Mouse (Mus musculus) cerebellum, postnatal 25 days (tissue): Measurements from ENCODE around the gene Ints12.

Source experiments
- DNase-seq, 2 experiments: peaks; one replicate each; pipeline ENCODE4 v3.0.0; 2021; ENCODE audit warnings: mixed read lengths in 2 of 2

Gene Ints12

DNA sequence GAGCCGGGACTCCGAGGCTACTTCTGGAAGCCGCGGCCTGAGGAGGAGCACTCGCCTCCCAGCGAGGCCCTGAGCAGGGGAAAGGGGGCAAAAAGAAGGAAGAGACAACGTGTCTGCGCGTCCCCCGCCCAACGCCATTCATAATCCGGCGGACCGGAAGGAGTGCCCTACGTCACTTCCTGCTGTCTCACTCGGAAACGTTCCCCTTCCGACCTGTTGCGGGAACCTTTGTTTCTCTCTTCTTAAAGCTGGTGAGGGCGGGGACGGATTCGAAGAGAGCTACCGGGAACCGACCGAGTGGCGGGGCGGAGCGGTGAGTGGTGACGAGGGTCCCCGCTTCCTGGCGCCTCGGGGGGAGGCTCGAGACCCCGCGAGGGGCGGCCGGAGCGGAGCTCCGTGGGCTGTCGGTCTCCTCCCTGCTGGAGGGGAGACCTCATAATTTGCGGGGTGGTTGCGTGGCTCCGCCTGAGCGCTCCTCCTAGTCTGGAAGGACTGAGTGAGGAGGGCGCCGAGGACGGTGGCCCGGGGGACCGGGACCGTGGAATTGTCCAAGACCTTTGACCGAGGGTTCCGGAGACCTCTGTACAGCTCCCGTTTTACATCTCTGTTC, at the start of gene Ints12, which contains the start of gene Gstcd:
Gene Ints12 (plus strand): TSS at position 177 of the 610 bp plus-strand sequence.
Gene Gstcd (minus strand): TSS at position 370 of the 610 bp plus-strand sequence.
- peak; percentile 94 for DNase-seq

DNA sequence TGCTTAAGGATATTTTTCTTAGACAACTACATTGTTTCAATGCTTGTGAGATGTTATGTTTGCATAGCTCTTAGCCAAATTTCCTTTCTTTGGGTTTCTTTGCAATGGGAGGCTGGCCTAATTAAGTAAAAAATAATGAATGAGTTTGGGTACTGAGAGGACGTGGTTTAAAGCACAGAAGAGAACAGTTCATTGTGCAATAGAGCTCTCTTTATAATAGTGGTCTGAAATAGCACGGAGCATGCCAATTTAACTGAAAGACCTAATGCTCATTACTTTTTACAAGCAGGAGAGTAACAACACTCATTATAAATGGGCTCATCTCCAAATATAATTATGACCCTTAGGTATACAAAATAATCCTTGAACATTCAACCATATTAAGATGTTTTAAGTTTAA, 39.6 kb upstream of the Ints12 start:
- no peak for DNase-seq

DNA sequence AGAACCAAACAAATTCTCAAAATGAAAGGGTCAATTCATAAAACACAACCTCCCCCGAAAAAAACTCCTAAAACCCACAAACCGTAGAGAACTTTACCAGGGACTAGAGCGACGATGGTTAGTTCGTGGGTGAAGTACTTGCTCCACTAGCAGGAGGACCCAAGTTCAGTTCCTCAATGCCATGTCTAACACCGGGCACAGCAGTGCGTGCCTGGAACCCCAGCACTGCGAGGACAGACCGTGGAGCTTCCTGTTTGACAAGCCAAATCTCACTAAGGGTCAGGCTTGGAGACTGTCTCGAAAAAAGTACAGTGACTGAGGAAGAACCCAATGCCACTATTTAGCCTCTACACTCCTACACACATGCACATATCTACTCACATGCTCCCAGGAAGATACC, 16.1 kb upstream of the Ints12 start:
- DNase-seq = no peak

DNA sequence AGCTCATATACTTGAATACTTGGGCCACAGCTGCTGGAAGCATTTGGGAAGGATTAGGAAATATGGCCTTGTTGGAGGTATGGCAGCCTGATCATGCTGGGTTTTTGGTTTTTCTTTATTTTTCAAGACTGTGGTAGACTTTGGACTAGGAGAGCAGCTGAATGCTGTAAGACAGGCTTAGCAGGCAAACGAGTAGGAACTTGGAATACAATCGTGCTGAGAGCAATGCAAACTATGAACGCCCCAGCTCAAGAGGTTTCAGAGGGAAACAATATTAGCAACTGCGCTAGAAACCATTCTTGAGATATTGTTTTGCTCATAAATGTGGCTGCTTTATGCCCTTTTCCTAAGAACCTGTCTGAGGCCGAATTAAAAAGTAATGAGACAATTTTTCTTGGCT, 8.9 kb upstream of the Ints12 start:
- no peak for DNase-seq

DNA sequence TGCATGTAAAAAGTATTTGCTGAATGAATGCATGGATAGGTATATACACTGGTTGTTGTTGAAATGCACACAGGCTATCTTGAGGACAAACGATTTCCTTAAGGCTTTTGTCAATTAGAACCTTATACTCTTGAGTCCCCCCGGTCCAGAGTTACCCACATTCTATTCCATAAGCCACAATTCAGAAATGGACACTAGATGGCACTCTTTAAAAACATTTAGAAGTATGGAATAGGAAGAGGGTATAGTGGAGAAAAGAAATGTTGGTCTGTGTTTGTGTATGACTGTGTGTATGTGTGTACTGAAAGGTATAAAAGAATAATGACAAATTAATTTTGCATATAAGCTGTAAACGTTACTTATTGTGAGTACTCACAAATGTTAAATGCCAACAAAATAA, 5.8 kb upstream of the Ints12 start:
- no peak for DNase-seq

DNA sequence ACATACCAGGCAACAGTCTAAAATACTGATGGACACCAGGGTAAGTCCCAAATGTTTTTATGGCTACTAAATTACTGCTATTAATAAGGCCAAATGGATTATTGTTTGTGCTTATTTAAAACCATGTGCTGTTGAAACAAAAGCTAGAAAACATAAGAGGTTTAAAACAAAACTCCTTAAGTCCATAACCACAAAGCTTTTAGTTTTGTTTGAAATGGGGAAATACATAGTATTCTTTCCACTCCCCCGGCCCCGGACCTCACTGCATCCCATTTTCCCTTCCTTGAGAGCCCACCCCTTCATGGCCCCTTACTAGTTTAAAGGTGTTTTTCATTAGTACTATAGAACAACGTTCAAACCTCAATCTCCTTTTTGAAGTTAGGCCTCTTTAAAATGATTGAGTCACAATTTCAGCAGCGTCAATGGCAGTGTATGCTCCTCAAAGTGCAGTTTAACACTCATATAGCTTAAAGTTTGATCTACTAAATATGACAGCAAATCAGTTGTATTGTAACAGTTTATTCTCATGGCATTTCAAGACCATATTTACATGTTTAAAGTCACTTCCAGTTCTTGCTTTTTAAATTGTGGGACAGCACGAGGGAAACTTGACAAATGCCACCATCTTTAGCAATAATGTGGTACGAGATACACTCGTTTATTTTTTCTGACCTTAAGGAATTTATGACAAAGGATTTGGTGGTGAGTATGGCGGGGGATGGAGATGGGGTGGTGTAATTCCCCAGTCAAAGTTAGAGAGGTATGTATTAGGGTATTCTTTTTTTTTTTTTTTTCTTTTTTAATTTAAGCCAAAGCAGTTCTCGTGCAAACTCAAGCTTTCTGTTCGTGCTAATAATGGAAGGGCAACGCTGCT, 1.2 kb upstream of the Ints12 start:
- DNase-seq = no peak

DNA sequence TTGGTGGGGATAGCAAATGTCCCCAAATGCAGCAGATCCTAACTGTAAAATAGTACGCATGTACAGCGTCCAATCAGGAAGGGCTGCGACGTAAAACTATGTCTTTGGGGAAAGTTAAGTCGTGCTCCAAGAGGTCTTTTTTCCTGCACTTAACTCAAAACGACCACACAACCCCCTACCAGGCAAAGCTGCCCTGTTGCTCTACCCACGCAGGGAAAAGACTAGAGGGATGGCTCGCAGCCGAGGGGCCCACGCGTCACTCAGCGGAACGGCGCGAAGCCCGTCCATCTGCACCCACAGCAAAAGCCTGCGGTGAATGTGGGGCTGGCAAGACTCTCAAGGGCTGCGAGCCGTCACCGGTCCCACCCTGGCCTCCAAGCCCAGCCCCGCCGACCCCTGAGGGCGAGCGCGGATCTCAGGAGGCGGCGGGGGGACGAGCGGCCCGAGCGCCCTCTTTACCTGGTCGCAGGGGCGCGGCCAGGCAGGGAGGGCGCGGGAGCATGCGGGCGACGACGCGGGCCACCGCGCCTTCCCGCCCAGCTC, 448 bp upstream of the Ints12 start:
- no peak for DNase-seq

DNA sequence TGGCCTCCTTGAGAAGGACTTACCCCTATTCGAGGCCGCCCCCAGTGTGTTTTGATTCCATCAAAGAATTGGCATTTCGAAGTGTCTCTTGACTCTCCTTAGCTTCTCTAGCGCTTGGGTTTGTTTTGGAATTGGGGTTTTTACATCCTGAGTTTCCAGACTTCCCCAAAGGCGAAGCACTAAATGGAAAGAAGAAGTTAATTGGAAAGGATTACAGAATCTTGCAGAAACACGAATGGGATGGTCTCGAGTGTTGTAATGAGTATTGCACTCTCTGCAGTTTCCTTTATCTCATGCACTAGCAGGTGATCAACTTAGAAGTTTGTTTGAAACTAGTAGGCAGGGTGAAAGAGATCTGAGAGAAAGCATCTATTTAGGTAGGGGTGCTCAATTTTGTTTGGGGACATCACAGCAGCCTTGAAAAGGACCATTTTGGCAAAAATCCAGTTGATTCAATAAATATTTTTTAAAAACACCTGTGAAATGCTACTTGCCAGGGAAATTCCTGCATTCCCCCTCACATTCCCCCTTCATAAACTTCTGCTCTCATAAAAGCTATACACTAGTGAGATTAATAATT, 724 bp downstream of the Ints12 start:
- DNase-seq = no peak

DNA sequence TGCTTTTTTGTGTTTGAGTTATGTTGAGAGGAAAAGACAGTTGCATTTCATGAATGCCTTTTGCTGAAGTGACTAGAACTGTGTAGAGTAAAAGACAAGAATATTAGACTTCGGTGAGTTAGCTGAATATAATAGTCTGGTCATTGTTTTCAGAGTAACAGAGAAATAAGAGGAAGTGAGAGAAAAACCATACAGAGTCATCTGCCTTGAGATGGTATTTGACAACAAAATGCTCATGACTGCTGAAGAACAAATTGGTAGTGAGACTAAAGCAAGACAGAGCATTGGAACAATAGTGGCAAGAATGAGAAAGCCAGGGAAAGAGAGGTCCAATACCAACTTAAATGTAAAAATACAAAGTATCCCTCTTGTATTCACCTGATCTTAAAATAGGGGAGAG, 1.3 kb downstream of the Ints12 start:
- no peak for DNase-seq

DNA sequence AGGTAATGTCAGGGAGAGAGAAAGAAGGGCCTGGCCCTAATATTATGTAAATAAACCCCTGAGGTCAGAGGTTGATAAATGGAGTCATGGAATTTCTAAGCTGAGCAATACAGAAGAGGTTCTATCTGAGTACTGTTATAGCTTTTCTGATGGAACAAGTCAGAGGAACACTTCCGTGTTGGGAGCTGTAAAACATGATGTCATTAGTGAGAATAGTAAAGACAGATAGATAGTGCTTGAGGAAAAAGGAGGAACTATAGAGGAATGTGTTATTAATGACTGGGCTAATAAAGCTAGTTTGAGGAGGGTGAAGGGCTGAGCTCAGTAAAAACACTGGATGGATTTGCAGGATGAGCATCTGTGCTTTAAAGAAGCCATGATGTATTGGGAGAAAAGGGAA, 2.7 kb downstream of the Ints12 start:
- DNase-seq = no peak

DNA sequence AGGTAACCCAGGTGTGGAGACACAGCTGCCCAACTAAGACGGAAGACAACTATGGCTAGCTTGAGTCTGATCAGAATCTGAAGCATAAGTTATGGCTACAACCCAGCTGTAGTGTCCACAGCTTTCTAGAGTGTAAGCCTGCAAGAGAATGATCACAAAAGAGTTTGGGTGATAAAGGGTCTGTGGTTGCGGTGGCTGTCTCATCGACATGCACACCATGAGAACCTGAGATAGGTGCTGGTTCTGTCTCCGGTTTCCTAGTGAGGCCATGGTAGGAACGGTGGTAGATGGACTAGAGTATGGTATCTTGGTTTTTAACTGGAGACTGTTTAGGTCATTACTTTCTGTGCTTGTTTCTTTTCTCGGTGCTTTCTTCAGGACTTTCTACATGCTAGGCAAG, 6.3 kb downstream of the Ints12 start:
- no peak for DNase-seq

DNA sequence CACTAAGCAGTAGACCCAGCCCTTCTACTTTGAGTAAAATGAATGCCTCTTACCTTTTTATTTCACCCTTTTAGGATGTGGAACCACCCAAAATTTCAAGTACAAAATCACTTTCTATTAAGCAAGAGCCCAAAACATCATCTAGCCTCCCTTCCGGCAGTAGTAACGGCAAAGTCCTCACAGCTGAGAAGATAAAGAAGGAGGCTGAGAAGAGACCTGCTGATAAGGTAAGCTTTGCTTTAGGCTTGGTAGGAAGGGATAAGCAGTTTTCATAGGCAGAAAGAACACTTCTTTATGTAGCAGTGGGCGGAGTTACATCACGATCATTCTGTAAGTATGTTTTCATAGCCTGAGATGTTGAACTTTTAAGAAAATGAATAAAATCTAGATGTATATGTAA, 6.7 kb downstream of the Ints12 start:
- no peak for DNase-seq

DNA sequence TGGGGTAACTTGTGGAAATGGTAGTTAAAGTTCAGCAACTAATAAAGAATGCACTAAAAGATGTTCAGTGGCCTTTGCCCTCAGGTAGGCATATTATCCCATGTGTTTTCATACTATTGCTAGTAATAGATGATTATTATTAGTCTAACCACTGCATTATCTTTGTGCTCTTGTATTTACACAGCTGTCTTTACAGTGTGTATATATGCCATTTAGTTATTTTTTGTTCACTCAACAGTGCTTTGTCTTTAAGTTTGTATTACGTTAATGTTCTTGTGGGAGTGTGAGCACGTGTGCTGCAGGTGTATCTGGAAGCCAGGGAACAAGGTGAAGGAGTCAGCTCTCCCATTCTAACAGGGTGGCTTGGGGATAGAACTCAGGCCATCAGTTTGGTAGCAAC, 7.3 kb downstream of the Ints12 start:
- DNase-seq = no peak

DNA sequence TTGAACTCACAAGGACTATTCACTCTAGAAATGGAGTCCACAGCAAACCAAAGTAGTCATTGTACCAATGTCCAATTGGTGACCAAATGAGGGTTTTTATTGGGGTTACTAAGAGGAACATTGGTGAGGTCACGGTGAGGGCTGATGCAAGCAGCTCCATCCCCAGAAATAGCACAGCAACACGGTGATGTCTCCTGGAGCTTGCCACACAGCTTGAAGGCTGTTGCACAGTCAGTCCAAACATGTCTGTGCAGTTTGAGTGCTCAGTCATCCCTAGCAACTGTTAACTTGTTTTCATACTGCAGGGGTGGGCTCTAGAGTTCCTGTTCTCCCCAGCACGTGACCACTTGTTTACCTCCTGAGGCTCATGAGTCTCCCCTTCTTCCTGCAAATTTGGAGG, 12.1 kb downstream of the Ints12 start:
- DNase-seq = no peak

DNA sequence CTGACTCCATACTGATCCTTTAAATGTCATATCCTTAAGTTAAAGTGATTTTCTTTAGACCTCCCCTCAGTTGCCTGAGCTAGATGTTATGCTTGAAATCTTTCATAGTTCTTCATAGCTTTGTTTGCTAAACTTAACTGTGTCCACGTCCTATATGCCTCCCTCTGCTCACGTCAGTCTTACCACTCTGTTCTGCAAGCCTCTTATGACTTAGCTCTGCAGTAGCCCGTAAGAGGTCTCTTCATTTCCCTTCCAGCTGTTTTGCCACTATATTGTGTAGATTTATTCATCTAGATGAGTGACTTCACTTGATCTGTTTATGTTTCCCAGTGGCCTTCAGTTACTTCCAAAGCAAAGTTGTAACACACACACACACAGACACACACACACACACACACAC, 12.8 kb downstream of the Ints12 start:
- DNase-seq = no peak

DNA sequence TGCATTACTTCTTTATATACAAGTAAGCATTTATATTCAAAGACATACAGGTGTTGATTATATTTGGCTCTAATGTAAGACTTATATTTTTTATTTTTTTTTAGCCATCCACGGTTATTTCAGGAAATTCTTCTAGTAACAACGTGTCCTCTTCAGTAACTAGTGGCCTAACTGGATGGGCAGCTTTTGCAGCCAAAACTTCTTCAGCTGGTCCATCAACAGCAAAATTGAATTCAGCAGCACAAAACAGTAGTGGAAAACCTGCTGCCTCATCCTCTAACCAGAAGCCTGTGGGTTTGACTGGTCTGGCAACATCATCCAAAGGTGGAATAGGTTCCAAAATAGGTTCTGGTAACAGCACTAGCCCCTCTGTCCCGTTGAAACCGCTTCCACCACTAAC, 17.1 kb downstream of the Ints12 start:
- no peak for DNase-seq

DNA sequence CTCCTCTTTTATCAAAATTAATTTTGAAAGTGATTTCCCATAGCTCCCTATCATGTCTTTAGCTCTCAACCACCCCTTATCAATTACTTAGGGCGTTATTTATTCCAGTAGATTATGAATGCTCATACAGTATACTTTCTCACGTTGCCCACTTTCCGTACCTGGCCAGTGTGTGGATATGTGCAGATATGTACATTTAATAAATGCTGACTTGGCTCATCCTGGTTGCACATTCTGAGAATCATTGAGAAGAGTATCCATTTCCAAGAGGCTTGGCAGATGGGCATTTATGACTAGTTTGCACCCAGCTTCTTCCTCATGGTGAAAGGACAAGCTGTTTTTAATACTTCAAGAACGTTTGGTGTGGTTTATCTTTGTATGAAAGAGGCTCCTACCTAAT, 18.2 kb downstream of the Ints12 start:
- DNase-seq = no peak

DNA sequence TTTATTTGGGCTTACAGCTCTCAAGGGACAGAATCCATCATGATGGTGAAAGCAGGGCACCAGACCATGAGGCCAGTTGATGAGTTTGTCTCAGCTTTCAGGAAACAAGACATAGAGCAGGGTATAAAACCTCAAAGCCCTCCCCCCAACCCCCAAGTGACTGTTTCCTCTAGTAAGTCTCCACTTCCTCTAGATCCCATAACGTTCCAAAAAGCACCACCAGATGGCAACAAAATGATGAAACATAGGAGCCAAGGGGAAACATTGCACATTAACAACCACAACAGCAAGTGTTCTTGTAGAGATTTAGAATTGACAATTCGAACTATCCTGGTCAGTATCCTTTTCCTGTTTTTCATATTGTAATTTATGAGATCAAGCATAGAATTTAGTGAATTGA, 20.1 kb downstream of the Ints12 start:
- DNase-seq = peak; percentile 13 to 60

DNA sequence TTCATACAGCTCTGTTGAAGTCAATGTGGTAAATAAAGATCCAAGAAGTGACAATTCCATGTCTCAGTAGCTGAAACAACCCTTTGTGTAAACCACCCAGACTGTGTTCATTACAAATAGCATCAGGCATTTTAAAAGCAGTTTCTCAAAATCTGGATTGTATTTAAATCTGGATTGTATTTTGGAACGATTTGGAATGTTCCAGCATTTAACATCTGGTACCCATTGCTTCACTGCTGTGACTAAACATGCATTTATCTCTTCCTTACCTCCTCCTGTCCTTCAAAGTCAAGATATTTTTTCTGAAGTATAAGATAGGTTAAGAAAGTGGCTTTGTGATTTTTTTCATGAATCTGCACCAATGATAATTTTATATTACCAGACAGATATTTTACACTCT, 21.6 kb downstream of the Ints12 start:
- DNase-seq = no peak

DNA sequence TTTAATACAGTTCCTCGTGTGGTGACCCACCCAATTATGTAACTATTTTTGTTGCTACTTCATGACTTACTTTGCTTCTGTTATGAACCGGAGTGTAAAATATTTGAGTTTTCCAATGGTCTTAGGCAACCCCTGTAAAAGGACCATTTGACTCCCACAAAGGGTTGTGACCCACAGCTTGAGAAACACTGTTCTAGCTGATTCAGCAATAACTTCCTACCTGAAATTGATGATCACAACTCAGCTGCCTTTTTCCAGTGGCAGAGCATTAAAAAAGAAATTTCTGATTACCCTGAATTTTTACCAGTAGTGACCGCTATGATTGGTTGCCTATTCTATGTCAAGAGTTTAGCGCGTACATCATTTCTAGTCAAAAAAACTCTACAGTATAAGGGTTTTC, 39.7 kb downstream of the Ints12 start:
- no peak for DNase-seq

DNA sequence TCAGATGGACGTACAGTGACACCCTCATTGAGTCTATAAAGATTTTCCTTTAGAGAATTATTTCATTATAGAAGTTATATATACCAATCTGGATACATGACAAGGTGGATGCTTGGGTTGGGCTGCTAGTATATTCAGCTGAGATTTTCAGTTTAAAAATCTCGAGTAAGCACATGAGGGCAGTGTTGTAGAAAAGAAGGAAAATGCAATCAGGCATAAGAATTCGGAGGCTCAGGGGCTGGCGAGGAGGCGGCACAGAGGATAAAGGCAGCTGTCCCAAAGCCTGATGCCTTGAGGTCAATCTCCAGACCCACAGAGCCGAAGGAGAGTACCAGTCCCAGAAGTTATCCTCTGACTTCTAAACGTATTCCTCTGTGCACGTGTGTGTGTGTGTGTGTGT, 41.0 kb downstream of the Ints12 start:
- peak; percentile 30 to 44 for DNase-seq

DNA sequence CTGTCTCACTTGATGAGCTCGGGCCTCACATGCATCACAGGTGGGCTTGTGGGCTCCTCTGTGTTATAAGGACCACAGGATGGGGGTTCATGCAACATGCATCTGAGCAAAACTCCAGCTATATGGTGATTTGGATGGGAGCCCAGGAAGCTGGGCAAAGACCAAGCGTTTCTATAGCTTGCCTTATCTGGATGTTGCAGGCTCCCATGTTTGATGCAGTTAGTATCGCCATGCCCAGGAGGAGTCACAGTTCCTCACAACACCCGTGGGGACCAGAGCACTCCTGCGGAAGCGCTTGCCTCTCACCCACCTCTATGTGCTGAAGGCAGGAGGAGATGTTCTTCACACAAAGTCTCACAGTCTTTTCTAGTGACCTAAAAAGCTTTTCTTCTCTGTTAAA, 50.2 kb downstream of the Ints12 start:
- DNase-seq = no peak

DNA sequence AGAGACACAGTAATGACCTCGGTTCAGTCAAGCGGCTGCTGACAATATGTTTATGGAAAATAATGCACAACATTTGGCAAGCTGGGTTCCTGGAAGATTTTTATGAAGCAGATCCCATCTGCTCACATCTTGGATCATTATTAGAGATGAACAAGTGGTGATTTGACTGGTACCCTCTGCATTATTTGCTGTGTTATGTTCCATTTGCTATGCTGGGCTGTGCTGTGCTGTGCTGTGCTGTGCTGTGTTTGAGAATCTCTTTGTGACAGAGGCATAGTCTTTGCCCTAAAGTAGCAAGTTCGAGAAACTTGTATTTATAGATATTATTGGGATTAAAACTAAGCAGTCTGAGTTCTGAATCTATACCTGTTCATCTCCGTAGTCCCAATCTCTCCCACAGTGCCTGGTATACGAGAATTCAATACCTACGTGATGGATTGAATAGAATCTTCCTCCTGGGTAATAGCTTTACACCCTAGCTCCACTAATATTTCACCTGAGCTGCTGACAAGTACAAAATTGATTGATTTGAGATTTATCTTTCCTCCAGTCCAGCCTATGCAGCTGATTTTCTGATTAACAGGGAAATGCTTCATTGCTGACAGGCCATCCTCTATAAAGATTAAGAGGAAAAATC, 53.0 kb downstream of the Ints12 start:
- peak in 1 of 2 experiments; percentile 42 for DNase-seq
